Mouse (Mus musculus): ENCODE data around the gene Snca.

GRCm38 (mm10) chr6:60828429-60829264 is 1.0 kb downstream of the Snca start:
- no peak for TF ChIP-seq CTCF (IDR thresholded peaks at IDR 0.05; ENCODE audit: low read depth)
- no peak for TF ChIP-seq EP300 (IDR thresholded peaks at IDR 0.05; ENCODE audit: low read depth)

All from heart, postnatal 0 days (tissue).